Mouse (Mus musculus): Measurements from ENCODE around the gene Cd300lb.

DNA sequence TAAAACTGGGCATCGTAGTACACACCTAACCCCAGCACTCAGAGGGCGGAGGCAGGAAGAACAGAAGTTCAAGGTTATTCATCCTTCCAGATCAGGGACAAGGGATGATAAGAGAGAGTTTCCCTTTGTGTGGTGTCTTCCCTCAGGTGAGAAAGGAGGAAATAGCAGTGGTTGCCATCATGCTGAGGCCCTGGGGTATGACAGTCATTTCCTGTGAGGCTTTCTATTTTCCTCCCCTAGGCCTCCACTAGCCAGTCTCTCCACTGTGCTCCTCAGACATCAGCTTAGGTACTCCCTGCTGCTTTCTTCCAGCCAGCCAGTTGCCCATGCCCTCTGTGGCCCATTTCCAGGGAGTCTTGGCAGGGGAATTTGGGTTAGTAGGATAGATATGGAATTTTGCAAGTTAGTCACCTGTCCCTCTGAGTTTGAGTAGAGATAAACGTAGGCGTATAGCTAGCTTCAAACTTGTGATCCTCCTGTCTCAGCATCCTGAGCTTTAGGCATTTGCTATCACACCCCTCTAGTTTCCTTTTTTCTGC lies 50.9 kb downstream of the Cd300lb start:
- TF ChIP-seq CTCF (IDR thresholded peaks at IDR 0.05; ENCODE audit: low read depth) (no peak), EP300 (IDR thresholded peaks at IDR 0.05; ENCODE audit: low read depth) (no peak)

Data from heart, postnatal 0 days (tissue).